Mouse (Mus musculus) small intestine, adult 2 months (tissue): ENCODE data around the gene Jam3. TPM values are rescaled to one million over a fixed set of nuclear protein-coding genes. Genes with fewer than 3 reads are reported as not detected.

Experiments
- H3K27ac ChIP-seq: fragments of 200-500 bp; 2 replicates; pipeline ENCODE4 v1.5.1; 2012; ENCODE audit warnings: low read depth, low read length, control low read depth, inconsistent platforms; ENCODE audit not compliant: insufficient read depth
- H3K27me3 ChIP-seq: fragments of 200-500 bp; 2 replicates; pipeline ENCODE4 v1.6.1; 2012; ENCODE audit warnings: mild to moderate bottlenecking, moderate library complexity, low read length, inconsistent platforms; ENCODE audit not compliant: control insufficient read depth, insufficient read depth
- H3K36me3 ChIP-seq: fragments of 200-500 bp; 2 replicates; pipeline ENCODE4 v1.6.1; 2012; ENCODE audit warnings: mild to moderate bottlenecking, low read length, control low read depth, inconsistent platforms; ENCODE audit not compliant: control insufficient read depth, insufficient read depth
- H3K4me1 ChIP-seq: fragments of 200-500 bp; 2 replicates; pipeline ENCODE4 v1.6.1; 2012; ENCODE audit warnings: low read length, inconsistent platforms, mixed read lengths; ENCODE audit not compliant: control insufficient read depth, insufficient read depth, insufficient read length
- H3K4me3 ChIP-seq: fragments of 200-500 bp; 2 replicates; pipeline ENCODE4 v1.5.1; 2012; ENCODE audit warnings: low read depth, mild to moderate bottlenecking, control low read depth, inconsistent platforms, low read length, moderate library complexity
- CTCF ChIP-seq: fragments of 200-500 bp; IDR thresholded peaks from 2 replicates; pipeline ENCODE4 v1.5.1; 2012; ENCODE audit warnings: low read depth, mild to moderate bottlenecking, control low read depth, inconsistent platforms, low read length, moderate library complexity, mixed read lengths; ENCODE audit not compliant: insufficient replicate concordance, insufficient read length; ENCODE audit errors: extremely low read depth
- POLR2A ChIP-seq: fragments of 200-500 bp; IDR thresholded peaks from 2 replicates; pipeline ENCODE4 v1.6.1; 2012; ENCODE audit warnings: low read depth, mild to moderate bottlenecking, control low read depth, inconsistent platforms, low read length, moderate library complexity
- WGBS: fragments of 180-500 bp; shearing (Covaris S2); methylation state at CpG from one replicate; pipeline ENCODE4 v1.1.7; 2018; 5-methylcytosine and 5-hydroxymethylcytosine counted together
- polyA plus RNA-seq: library from polyadenylated mRNA; depleted of rRNA; stranded (reverse); fragments of >200 nt; gene quantifications from 2 replicates; pipeline ENCODE4 v1.2.3, GENCODE M21; 2012

Gene Jam3
- polyA plus RNA-seq, 1 experiment: 3.5 TPM

DNA sequence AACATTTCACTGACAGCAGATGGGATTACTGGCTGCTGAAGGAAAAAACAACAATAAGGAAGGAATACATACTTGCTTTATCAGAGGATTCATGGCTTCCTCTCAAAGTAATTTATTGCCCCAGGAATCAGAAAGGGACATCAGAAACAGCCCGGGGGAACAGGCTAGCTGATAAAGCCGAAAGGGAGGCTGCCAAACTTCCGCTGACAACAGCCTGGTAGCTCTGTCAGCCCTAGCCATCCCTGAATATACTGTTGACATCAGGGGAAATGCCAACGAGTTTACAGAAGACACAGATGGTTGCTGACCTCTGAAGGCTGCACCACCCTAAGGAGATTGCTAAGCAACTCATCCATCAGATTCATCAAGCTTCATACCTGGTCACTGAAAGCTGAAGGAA lies 26.6 kb downstream of the Jam3 start:
- Histone ChIP-seq H3K4me1 (no peaks in the 10 kb centered on the region), H3K4me3 (no peak overlapping the region), H3K27me3 (no peaks in the 10 kb centered on the region), H3K27ac (no peak overlapping the region), H3K36me3 (no peaks in the 10 kb centered on the region)
- TF ChIP-seq CTCF: no peak
- no peak for TF ChIP-seq POLR2A
- 34% methylated on average over 4 of the region's 4 CpGs for WGBS

GRCm38 (mm10) chr9:27126543-27126942 lies 28.7 kb downstream of the Jam3 start:
- H3K27ac ChIP-seq: no peak overlapping the region
- WGBS: 87% methylated on average over 6 of the region's 6 CpGs
- H3K36me3 ChIP-seq: no peaks in the 10 kb centered on the region
- H3K4me1 ChIP-seq: no peaks in the 10 kb centered on the region
- H3K27me3 ChIP-seq: no peaks in the 10 kb centered on the region
- TF ChIP-seq CTCF (no peak), POLR2A (no peak)
- no peak overlapping the region for H3K4me3 ChIP-seq

- Histone ChIP-seq H3K4me1 (no peaks in the 10 kb centered on the region), H3K36me3 (no peaks in the 10 kb centered on the region), H3K4me3 (no peak overlapping the region), H3K27me3 (no peaks in the 10 kb centered on the region), H3K27ac (no peak overlapping the region)
- TF ChIP-seq POLR2A (no peak), CTCF (no peak)
- WGBS: 60% methylated on average over 6 of the region's 6 CpGs
Measured at GRCm38 (mm10) chr9:27125450-27125849, 29.8 kb downstream of the Jam3 start.

GRCm38 (mm10) chr9:27123947-27124346 lies 31.3 kb downstream of the Jam3 start:
- Histone ChIP-seq H3K4me3 (no peak overlapping the region), H3K4me1 (no peaks in the 10 kb centered on the region), H3K27me3 (no peaks in the 10 kb centered on the region), H3K36me3 (no peaks in the 10 kb centered on the region), H3K27ac (no peak overlapping the region)
- TF ChIP-seq POLR2A: no peak
- no peak for TF ChIP-seq CTCF
- 59% methylated on average over 2 of the region's 2 CpGs for WGBS

DNA sequence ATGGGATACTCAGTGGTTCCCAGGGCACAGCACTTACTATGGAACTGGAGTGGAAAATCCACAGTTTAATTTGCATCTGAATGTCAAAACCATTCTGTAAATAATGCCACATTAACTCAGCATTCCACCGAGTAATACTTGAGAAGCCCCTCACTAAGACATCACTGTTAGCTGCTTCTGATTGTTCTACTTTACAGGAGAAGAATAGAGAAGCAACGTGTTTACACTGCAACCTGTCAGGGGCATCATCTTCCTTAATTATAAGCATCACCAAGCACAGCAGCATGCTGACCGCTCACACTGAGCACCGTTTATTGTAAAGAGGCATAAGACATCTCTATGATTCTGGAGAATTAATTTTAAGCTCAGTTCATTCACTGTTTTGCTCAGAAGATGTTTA lies 32.3 kb downstream of the Jam3 start:
- Histone ChIP-seq H3K4me1 (no peaks in the 10 kb centered on the region), H3K36me3 (no peaks in the 10 kb centered on the region), H3K27me3 (no peaks in the 10 kb centered on the region), H3K27ac (no peak overlapping the region), H3K4me3 (no peak overlapping the region)
- 79% methylated on average over 4 of the region's 4 CpGs for WGBS
- no peak for TF ChIP-seq CTCF
- TF ChIP-seq POLR2A: no peak

DNA sequence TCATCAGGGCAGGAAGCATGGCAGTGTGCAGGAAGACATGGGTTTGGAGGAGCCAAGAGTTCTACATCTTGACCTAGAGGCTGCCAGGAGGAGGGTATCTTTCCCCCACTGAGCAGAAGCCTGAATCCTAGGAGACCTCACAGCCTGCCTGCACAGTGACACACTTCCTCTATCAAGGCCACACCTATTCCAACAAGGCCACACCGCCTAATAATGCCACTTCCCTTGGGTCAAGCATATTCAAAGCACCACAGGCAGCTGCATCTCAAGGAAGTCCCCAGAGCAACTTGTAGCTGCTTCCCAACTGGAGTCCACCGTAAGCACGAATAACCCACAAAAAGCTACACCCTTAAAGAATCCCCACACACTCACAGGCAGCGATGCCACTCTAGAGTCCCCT lies 33.1 kb downstream of the Jam3 start:
- Histone ChIP-seq H3K27me3 (no peaks in the 10 kb centered on the region), H3K4me3 (no peak overlapping the region), H3K27ac (no peak overlapping the region), H3K4me1 (no peaks in the 10 kb centered on the region), H3K36me3 (no peaks in the 10 kb centered on the region)
- 86% methylated on average over 4 of the region's 4 CpGs for WGBS
- TF ChIP-seq CTCF (no peak), POLR2A (no peak)

DNA sequence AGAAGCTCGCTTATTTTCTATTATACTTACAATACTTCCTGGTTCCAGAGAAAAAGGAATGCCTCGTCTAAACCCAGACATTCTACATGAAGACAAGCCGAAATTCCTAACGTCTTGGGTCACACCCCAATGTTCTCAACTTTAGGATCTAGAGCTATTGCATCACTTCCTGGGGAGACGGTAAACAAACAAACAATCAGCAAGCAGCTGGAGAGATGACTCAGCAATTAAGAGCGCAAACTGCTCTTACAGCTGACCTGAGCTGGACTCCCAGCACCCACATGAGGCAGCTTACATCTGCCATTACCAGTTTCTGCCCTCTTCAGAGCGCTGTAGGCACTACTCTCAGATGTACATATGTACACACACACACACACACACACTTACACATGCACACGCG lies 34.0 kb downstream of the Jam3 start:
- no peaks in the 10 kb centered on the region for H3K27me3 ChIP-seq
- WGBS: 75% methylated on average over 9 of the region's 9 CpGs
- no peak for TF ChIP-seq POLR2A
- no peak for TF ChIP-seq CTCF
- H3K36me3 ChIP-seq: no peaks in the 10 kb centered on the region
- no peak overlapping the region for H3K4me3 ChIP-seq
- no peaks in the 10 kb centered on the region for H3K4me1 ChIP-seq
- H3K27ac ChIP-seq: no peak overlapping the region

DNA sequence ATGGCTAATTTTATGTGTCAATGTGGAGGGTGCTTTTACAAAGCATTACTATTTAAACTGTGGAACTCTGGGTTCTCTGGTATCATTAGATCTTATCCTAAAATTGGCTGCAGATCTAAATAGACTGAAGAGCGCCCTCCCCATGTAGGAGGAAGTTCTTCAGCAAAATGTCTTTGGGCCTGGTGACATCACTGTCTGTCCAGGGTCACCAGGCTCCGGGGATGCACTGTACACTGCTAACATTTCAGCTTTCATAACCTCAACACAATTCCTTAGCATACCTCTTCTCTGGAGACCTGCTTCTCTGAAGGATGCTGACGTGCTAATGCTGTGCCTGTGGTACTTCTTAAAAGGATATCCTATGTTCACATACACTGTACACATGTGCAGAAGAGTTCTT lies 43.5 kb downstream of the Jam3 start:
- H3K27ac ChIP-seq: no peak overlapping the region
- H3K27me3 ChIP-seq: no peaks in the 10 kb centered on the region
- no peak for TF ChIP-seq POLR2A
- no peak for TF ChIP-seq CTCF
- H3K36me3 ChIP-seq: no peaks in the 10 kb centered on the region
- no peak overlapping the region for H3K4me3 ChIP-seq
- no peaks in the 10 kb centered on the region for H3K4me1 ChIP-seq
- WGBS: 77% methylated on average over 3 of the region's 3 CpGs
